Mouse (Mus musculus) erythroblast, embryonic 14.5 days (primary cell): ENCODE results near the gene Tprg. TPM values are rescaled to one million over a fixed set of nuclear protein-coding genes. Genes with fewer than 3 reads are reported as not detected.

Experiments
- H3K27me3 ChIP-seq: 2 replicates; pipeline ENCODE4 v1.6.1; 2012; ENCODE audit warnings: inconsistent platforms; ENCODE audit not compliant: control insufficient read depth
- H3K36me3 ChIP-seq: 2 replicates; pipeline ENCODE4 v1.6.1; 2012; ENCODE audit warnings: mild to moderate bottlenecking, inconsistent platforms; ENCODE audit not compliant: control insufficient read depth
- H3K4me1 ChIP-seq: 2 replicates; pipeline ENCODE4 v1.6.1; 2012; ENCODE audit warnings: inconsistent platforms; ENCODE audit not compliant: control insufficient read depth
- H3K4me3 ChIP-seq: replicated peaks from 2 replicates; pipeline ENCODE3; 2012; ENCODE audit warnings: moderate library complexity, mild to moderate bottlenecking, inconsistent platforms
- H3K9me3 ChIP-seq: 2 replicates; pipeline ENCODE4 v1.6.1; 2012; ENCODE audit warnings: low read length, inconsistent platforms, mixed read lengths; ENCODE audit not compliant: control insufficient read depth
- GATA1 ChIP-seq: IDR thresholded peaks from 2 replicates; pipeline ENCODE4 v1.6.1; 2012; ENCODE audit warnings: low read length, inconsistent platforms, mixed read lengths
- TAL1 ChIP-seq: IDR thresholded peaks from 3 replicates; pipeline ENCODE4 v1.6.1; 2012; ENCODE audit warnings: low read length, inconsistent platforms, mixed read lengths
- polyA plus RNA-seq: library from polyadenylated mRNA; stranded (reverse); fragments of >175 nt; gene quantifications from 2 replicates; pipeline ENCODE4 v1.2.3, GENCODE M21; 2012

Gene Tprg
- polyA plus RNA-seq, 1 experiment = not detected

DNA sequence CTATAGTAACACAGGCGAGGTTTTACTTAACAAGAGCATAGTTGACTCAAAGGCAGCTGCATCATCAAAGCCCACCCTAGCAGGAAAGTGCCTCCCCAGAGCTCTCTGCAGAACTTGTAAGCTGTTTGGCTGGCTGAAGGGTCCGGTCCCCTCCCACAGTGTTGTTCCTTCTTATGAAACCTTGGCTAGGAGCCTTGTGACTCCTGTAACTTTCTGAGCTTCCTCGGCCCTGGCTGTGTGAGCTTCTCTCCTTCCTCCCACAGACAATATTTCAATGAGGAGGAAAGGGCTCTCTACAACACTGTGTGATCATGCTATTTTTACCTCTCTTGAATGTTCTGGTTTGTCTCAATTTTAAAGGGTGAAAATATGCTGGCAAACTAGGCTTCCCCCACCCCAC, 28.5 kb downstream of the Tprg start:
- H3K36me3 ChIP-seq = no peaks in the 10 kb centered on the region
- H3K4me3 ChIP-seq = no peak overlapping the region
- no peaks in the 10 kb centered on the region for H3K9me3 ChIP-seq
- no peaks in the 10 kb centered on the region for H3K27me3 ChIP-seq
- H3K4me1 ChIP-seq = no peaks in the 10 kb centered on the region
- TF ChIP-seq GATA1 (no peak), TAL1 (no peak)

DNA sequence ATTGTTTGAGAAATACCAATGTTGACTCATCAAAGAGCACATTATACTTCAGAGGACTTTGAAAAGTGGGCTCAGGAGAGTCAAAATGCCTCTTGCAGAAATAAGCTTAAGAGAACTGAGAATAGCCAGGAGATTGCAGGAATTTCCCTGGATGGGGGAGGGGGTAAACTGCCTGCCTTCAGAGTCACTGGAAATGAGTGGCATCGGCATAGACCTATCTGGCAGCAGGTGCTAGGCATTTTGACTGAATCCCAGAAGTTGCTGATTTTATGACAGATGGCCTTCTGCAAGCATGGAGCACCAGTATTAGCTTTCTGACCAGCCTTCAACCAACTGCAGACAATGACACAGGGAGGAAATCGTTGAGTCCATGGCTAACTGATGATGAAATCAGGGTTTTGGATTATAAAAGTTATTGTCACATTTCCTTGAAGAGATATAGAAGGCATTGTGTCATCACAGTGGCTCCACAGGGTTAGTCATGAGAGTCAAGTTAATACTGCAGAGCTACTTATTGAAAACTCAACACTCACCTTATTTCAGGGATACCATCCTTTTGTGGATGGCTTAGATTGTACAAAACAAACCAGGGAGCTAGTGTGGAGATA, 39.1 kb downstream of the Tprg start:
- TF ChIP-seq TAL1 (no peak), GATA1 (no peak)
- Histone ChIP-seq H3K4me3 (no peak overlapping the region), H3K27me3 (no peaks in the 10 kb centered on the region), H3K9me3 (no peaks in the 10 kb centered on the region), H3K4me1 (no peaks in the 10 kb centered on the region), H3K36me3 (no peaks in the 10 kb centered on the region)

- TF ChIP-seq GATA1 (no peak), TAL1 (no peak)
- Histone ChIP-seq H3K27me3 (no peaks in the 10 kb centered on the region), H3K4me1 (no peaks in the 10 kb centered on the region), H3K4me3 (no peak overlapping the region), H3K9me3 (no peaks in the 10 kb centered on the region), H3K36me3 (no peaks in the 10 kb centered on the region)
These were observed 46.9 kb downstream of the Tprg start for GRCm38 (mm10) chr16:25333279-25334219.

GRCm38 (mm10) chr16:25335058-25335703, 48.6 kb downstream of the Tprg start:
- TF ChIP-seq TAL1 (no peak), GATA1 (no peak)
- Histone ChIP-seq H3K4me1 (no peaks in the 10 kb centered on the region), H3K9me3 (no peaks in the 10 kb centered on the region), H3K36me3 (no peaks in the 10 kb centered on the region), H3K4me3 (no peak overlapping the region), H3K27me3 (no peaks in the 10 kb centered on the region)

DNA sequence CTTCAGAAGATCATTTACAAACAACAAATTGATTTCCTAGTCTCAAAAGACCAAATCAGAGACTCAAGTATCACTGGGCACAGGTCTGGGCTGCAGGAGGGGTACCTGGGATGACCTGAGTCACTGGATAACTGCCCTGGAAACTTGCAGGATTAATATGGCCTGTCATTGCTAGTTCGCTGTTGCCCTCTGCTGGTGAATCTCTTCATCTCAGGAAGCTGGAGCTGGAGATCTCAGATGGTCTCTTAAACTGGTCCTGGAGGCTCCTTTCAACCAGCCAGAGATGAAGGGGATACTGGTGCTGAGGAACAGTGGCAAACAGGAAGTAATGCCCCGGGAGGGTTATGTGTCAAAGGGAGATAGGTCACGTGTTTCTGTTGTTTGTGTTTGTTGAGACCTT, 63.0 kb downstream of the Tprg start:
- Histone ChIP-seq H3K4me3 (no peak overlapping the region), H3K36me3 (no peaks in the 10 kb centered on the region), H3K9me3 (no peaks in the 10 kb centered on the region), H3K4me1 (no peaks in the 10 kb centered on the region), H3K27me3 (no peaks in the 10 kb centered on the region)
- TF ChIP-seq GATA1 = no peak
- no peak for TF ChIP-seq TAL1

GRCm38 (mm10) chr16:25367834-25368233, 81.2 kb downstream of the Tprg start:
- Histone ChIP-seq H3K36me3 (no peaks in the 10 kb centered on the region), H3K9me3 (no peaks in the 10 kb centered on the region), H3K4me1 (no peaks in the 10 kb centered on the region), H3K4me3 (no peak overlapping the region), H3K27me3 (no peaks in the 10 kb centered on the region)
- no peak for TF ChIP-seq GATA1
- no peak for TF ChIP-seq TAL1

DNA sequence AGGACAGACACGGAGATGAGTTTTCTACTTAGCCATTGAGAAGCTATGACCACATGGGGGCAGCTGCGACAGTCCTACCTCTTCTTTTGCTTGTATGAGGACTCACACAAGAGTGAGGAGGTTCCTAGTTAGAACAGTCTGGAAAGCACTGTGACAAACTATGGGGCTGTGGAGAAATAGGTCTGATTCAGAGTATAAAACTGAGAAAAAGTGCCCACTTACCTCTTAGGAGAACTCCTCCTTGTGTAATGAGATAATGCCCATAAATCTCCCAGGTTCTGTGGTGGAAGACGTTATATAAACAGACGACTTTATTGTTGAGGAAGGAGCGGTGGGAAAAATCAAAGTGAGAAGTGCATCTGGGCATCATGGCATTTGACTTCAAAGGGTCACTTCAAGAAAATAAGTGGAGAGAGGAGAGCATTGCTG, 83.4 kb downstream of the Tprg start:
- Histone ChIP-seq H3K36me3 (no peaks in the 10 kb centered on the region), H3K9me3 (no peaks in the 10 kb centered on the region), H3K4me1 (no peaks in the 10 kb centered on the region), H3K27me3 (no peaks in the 10 kb centered on the region), H3K4me3 (no peak overlapping the region)
- TF ChIP-seq TAL1 = no peak
- TF ChIP-seq GATA1 = no peak

DNA sequence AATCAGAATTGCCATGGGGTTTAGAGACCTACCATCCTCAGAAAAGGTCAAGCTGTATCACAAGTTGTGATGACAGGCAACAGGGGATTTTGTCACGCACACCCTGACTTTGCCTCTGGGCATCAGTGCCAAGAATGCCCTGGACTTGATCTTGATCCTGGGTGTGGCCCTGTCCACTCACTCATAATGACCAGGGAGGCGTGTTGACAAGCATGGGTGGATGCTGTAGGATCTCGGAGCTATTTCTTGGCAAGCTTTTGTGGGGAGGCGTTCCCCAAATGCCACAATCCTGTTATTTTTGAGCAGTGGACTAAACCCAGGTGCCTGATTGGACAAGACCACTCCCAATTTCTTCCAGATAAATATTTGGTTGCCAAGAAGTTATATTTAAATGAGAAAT, 87.5 kb downstream of the Tprg start:
- Histone ChIP-seq H3K36me3 (no peaks in the 10 kb centered on the region), H3K9me3 (no peaks in the 10 kb centered on the region), H3K4me3 (no peak overlapping the region), H3K4me1 (no peaks in the 10 kb centered on the region), H3K27me3 (no peaks in the 10 kb centered on the region)
- TF ChIP-seq TAL1 (no peak), GATA1 (no peak)

- H3K4me3 ChIP-seq = no peak overlapping the region
- H3K27me3 ChIP-seq = no peaks in the 10 kb centered on the region
- no peak for TF ChIP-seq GATA1
- no peak for TF ChIP-seq TAL1
- no peaks in the 10 kb centered on the region for H3K36me3 ChIP-seq
- no peaks in the 10 kb centered on the region for H3K9me3 ChIP-seq
- no peaks in the 10 kb centered on the region for H3K4me1 ChIP-seq
These were observed 88.2 kb downstream of the Tprg start for GRCm38 (mm10) chr16:25374775-25375174.
